Mouse (Mus musculus): ENCODE results near the gene Dnmt3a.

- TF ChIP-seq CTCF (IDR thresholded peaks at IDR 0.05; ENCODE audit: low read depth): no peak
- no peak for TF ChIP-seq EP300 (IDR thresholded peaks at IDR 0.05; ENCODE audit: low read depth)
Measured at GRCm38 (mm10) chr12:3850731-3851130, 44.9 kb downstream of the Dnmt3a start.
